8 mouse cellular contexts compared by ENCODE assay signal in genomic region chr8:69270386-69271202, GRCm38 (mm10). TPM values are rescaled to one million over a fixed set of nuclear protein-coding genes. Genes with fewer than 3 reads are reported as not detected.
DNase-seq lines count a peak whose midpoint lies in the region; ATAC-seq and TF ChIP-seq lines count a peak whose summit lies in the region.

TSS of gene D130040H23Rik (plus strand) at chr8:69271080.

- 0 out of 2 replicates have a peak, but pooled peaks have one; percentile 35 for TF ChIP-seq POLR2A in bone marrow macrophage, adult 2 months (IDR thresholded peaks at IDR 0.05; ENCODE audit: borderline replicate concordance, low read depth, low read length)
- TF ChIP-seq POLR2A in embryonic fibroblast, embryonic 13.5 days (IDR thresholded peaks at IDR 0.05; ENCODE audit: low read depth, low read length) = peak; percentile 73
- TF ChIP-seq POLR2A in liver, adult 2 months (IDR thresholded peaks at IDR 0.05; ENCODE audit: extremely low read depth, insufficient read depth, low read length) = no peak

- no peaks in the 10 kb centered on the region for H3K9me3 ChIP-seq in heart, embryonic 11.5 days (replicated peaks; ENCODE audit: control insufficient read depth, low read length)
- H3K9me3 ChIP-seq in kidney, postnatal 0 days (replicated peaks; ENCODE audit: low read length) = no peaks in the 10 kb centered on the region

- TF ChIP-seq CTCF in bone marrow macrophage, adult 2 months (IDR thresholded peaks at IDR 0.05; ENCODE audit: low read depth, low read length) = no peak
- no peak for TF ChIP-seq CTCF in embryonic fibroblast, embryonic 13.5 days (IDR thresholded peaks at IDR 0.05; ENCODE audit: borderline replicate concordance, insufficient read depth, low read length)
- TF ChIP-seq CTCF in kidney, postnatal 0 days (IDR thresholded peaks at IDR 0.05; ENCODE audit: low read depth) = no peak
- TF ChIP-seq CTCF in liver, adult 2 months (IDR thresholded peaks at IDR 0.05; ENCODE audit: low read depth, low read length) = no peak

- H3K9ac ChIP-seq in heart, embryonic 11.5 days (ENCODE audit: low read depth, low read length) = peak within 1 kb of the TSS; percentile 78
- peak within 1 kb of the TSS; percentile 60 for H3K9ac ChIP-seq in kidney, postnatal 0 days (ENCODE audit: low read depth, low read length)
- peak within 1 kb of the TSS; percentile 74 for H3K9ac ChIP-seq in liver, adult 2 months (ENCODE audit: low read depth, low read length)

- peak within 1 kb of the TSS; percentile 67 for H3K4me2 ChIP-seq in heart, embryonic 11.5 days
- peak within 1 kb of the TSS; percentile 57 for H3K4me2 ChIP-seq in kidney, postnatal 0 days (ENCODE audit: low read length)

- H3K36me3 ChIP-seq in heart, embryonic 11.5 days (ENCODE audit: control insufficient read depth, insufficient read depth, low read length) = no peaks in the 10 kb centered on the region; the same call in 1 of the 2 replicates
- no peaks in the 10 kb centered on the region for H3K36me3 ChIP-seq in kidney, postnatal 0 days (ENCODE audit: insufficient read depth, low read length)
- H3K36me3 ChIP-seq in liver, adult 2 months (ENCODE audit: control insufficient read depth, insufficient read depth, low read length) = no peaks in the 10 kb centered on the region

- no peak within 1 kb of the TSS for H3K27ac ChIP-seq in bone marrow macrophage, adult 2 months (ENCODE audit: insufficient read depth, low read depth, low read length)
- H3K27ac ChIP-seq in embryonic fibroblast, embryonic 13.5 days (ENCODE audit: insufficient read depth, low read length) = no peak within 1 kb of the TSS
- H3K27ac ChIP-seq in heart, embryonic 11.5 days (ENCODE audit: low read depth, low read length) = peak within 1 kb of the TSS; percentile 47; the same call in 1 of the 2 replicates
- peak within 1 kb of the TSS; percentile 33; the same call in 1 of the 2 replicates for H3K27ac ChIP-seq in kidney, postnatal 0 days
- H3K27ac ChIP-seq in liver, adult 2 months (replicated peaks; ENCODE audit: insufficient read depth, low read depth, low read length) = no peak within 1 kb of the TSS

- DNase-seq in CD4-positive helper T cell, adult 2 months (ENCODE audit: low read depth, low spot score) = peak; percentile 88
- peak; percentile 96 for DNase-seq in kidney, postnatal 0 days (ENCODE audit: low spot score)
- DNase-seq in liver, adult 2 months (ENCODE audit: extremely low read depth, low read depth, low spot score) = peak; percentile 55
- DNase-seq in spleen, postnatal 36 days (ENCODE audit: low spot score in 2 of 2) = peak; percentile 85 to 87

- peak; percentile 93 for ATAC-seq in heart, embryonic 11.5 days (replicated peaks; ENCODE audit: insufficient number of reproducible peaks, low FRiP score, low TSS enrichment)
- ATAC-seq in kidney, postnatal 0 days (replicated peaks; ENCODE audit: low FRiP score, low read depth) = peak; percentile 99
- peak; percentile 99 for ATAC-seq in monocyte, adult 5-6 weeks (replicated peaks; ENCODE audit: insufficient number of reproducible peaks, low FRiP score, low TSS enrichment, poor library complexity, severe bottlenecking)

- no peaks in the 10 kb centered on the region for H3K27me3 ChIP-seq in heart, embryonic 11.5 days (ENCODE audit: control insufficient read depth, insufficient read depth, low read length)
- H3K27me3 ChIP-seq in kidney, postnatal 0 days (ENCODE audit: insufficient read depth, low read length) = no peaks in the 10 kb centered on the region
- no peaks in the 10 kb centered on the region for H3K27me3 ChIP-seq in liver, adult 2 months (ENCODE audit: control insufficient read depth, insufficient read depth, low read length)

- no peaks in the 10 kb centered on the region for H3K79me2 ChIP-seq in liver, adult 2 months (ENCODE audit: control insufficient read depth, insufficient read depth, low read length)

- H3K4me1 ChIP-seq in bone marrow macrophage, adult 2 months (ENCODE audit: control insufficient read depth, insufficient read depth, low read length) = no peaks in the 10 kb centered on the region
- H3K4me1 ChIP-seq in embryonic fibroblast, embryonic 13.5 days (ENCODE audit: control insufficient read depth, insufficient read depth, low read length) = no peaks in the 10 kb centered on the region
- no peaks in the 10 kb centered on the region for H3K4me1 ChIP-seq in heart, embryonic 11.5 days (ENCODE audit: control insufficient read depth, insufficient read depth, low read length)
- no peaks in the 10 kb centered on the region for H3K4me1 ChIP-seq in kidney, postnatal 0 days (replicated peaks; ENCODE audit: insufficient read depth, low read length)
- H3K4me1 ChIP-seq in liver, adult 2 months (ENCODE audit: control insufficient read depth, insufficient read depth, low read length) = no peaks in the 10 kb centered on the region

- peak within 1 kb of the TSS; percentile 59 for H3K4me3 ChIP-seq in bone marrow macrophage, adult 2 months (ENCODE audit: insufficient read depth, low read length)
- H3K4me3 ChIP-seq in embryonic fibroblast, embryonic 13.5 days (ENCODE audit: insufficient read depth, low read length) = peak within 1 kb of the TSS; percentile 75
- peak within 1 kb of the TSS; percentile 63 for H3K4me3 ChIP-seq in heart, embryonic 11.5 days (ENCODE audit: low read depth, low read length)
- H3K4me3 ChIP-seq in kidney, postnatal 0 days (replicated peaks; ENCODE audit: low read depth, low read length) = peak within 1 kb of the TSS; percentile 46
- peak within 1 kb of the TSS; percentile 83 for H3K4me3 ChIP-seq in liver, adult 2 months (ENCODE audit: insufficient read depth, low read depth, low read length)

- WGBS in heart, embryonic 11.5 days (ENCODE audit: insufficient replicate concordance) = 7% methylated on average over 12 of the region's 12 CpGs
- WGBS in kidney, postnatal 0 days = 7% methylated on average over 12 of the region's 12 CpGs
- 9% methylated on average over 12 of the region's 12 CpGs for WGBS in liver, adult 2 months

RNA-seq across cellular contexts. Expression of gene D130040H23Rik, which starts in this region (rescaled TPM):
- polyA plus RNA-seq in bone marrow macrophage, adult 2 months (2012; ENCODE audit: insufficient read depth, insufficient read length, missing spikeins) = 11.7 and 15.2 TPM in 2 replicates
- polyA plus RNA-seq in embryonic fibroblast, embryonic 13.5 days (2011; ENCODE audit: insufficient read length, low read depth, missing spikeins) = 10.3 and 13.2 TPM in 2 replicates
- polyA plus RNA-seq in heart, embryonic 11.5 days (2014; fragmentation: Nextera tagmentation; extraction: Ambion mirVana) = 1.5 and 5.2 TPM in 2 replicates
- polyA plus RNA-seq in kidney, postnatal 0 days (2015; fragmentation: Nextera tagmentation; extraction: Ambion mirVana) = 3.0 and 3.8 TPM in 2 replicates
- 1.7 and 2.0 TPM in 2 replicates for total RNA-seq in liver, adult 2 months (2014; rRNA removed)
- polyA plus RNA-seq in liver, adult 2 months (2012; rRNA removed) = not detected in 2 replicates
- total RNA-seq in monocyte, adult 5-6 weeks (2017) = 16.5 to 32.0 TPM (median 19.1 TPM) in 3 replicates

Comparison
In these comparisons a context has a peak if more than half of its experiments do, and no peak if none do; other contexts are left out.
1. H3K27ac ChIP-seq: peak in heart, embryonic 11.5 days (single experiment) and kidney, postnatal 0 days (single experiment); none in bone marrow macrophage, adult 2 months (single experiment), embryonic fibroblast, embryonic 13.5 days (single experiment) and liver, adult 2 months (single experiment).
2. Peak in every context shown above with its lines, with median percentiles within 50 percentile points of each other: DNase-seq, H3K4me3 ChIP-seq, ATAC-seq and H3K9ac ChIP-seq.